Mouse (Mus musculus) cerebellum, adult 2 months (tissue): ENCODE data around the gene Mgat3.

Experiments
- CTCF ChIP-seq: fragments of 200-500 bp; IDR thresholded peaks from 2 replicates; pipeline ENCODE4 v1.5.1; 2011; ENCODE audit warnings: low read depth, mild to moderate bottlenecking, control low read depth, low read length, moderate library complexity, borderline replicate concordance; ENCODE audit not compliant: insufficient read depth
- POLR2A ChIP-seq: fragments of 200-500 bp; IDR thresholded peaks from 2 replicates; pipeline ENCODE4 v1.6.1; 2011; ENCODE audit warnings: low read length, control low read depth, borderline replicate concordance; ENCODE audit not compliant: insufficient read depth

GRCm38 (mm10) chr15:80136645-80137044, 36.9 kb upstream of the Mgat3 start:
- no peak for TF ChIP-seq POLR2A
- TF ChIP-seq CTCF = no peak
